Mouse (Mus musculus) ZHBTc4 (cell line): ENCODE measurements around the gene Aunip.
"Not testable (repeated sequence)": the region's sequence is repeated elsewhere in the genome, so short reads cannot be mapped to it uniquely, and the experiment has no call there.

ENCODE experiments used
- DNase-seq: peaks from one replicate; pipeline ENCODE4 v3.0.0-alpha.2; 2011; ENCODE audit warnings: low read depth, low spot score

Aunip gene

DNA sequence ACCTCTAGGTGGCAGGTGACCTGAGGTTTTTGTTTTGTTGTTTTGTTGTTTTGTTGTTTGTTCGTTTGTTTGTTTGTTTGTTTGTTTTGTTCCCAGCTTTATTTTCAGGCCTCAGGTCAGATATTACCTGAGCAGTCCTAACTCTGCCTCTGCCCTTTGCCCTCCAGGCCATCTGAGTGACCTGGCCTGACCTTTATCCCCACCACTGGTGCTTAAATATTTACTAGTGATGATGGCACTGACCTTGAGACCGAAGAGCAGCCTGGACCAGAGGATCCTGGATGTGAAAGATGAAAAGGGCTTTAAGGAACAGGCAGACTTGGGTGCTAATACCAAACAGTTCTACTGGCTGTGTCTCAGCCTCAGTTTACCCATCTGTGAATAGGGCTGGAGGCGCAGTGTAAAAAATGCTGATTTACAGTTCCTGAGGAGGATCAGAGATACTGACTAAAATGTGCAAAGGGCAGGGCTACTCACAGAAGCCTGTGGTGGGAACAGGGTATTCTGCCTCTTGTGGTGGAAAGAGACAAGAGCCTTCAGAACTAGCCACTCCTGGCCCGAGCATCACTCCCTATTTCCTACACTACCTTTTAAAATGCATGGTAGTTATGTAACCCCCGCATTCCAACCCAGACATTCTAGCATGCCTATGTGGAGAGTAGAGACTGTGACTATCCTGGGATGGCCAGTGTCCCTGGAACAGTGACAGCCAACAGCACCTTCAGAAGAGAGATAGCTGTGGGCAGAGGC, 25.5 kb upstream of the Aunip start:
- DNase-seq: peak; percentile 55

DNA sequence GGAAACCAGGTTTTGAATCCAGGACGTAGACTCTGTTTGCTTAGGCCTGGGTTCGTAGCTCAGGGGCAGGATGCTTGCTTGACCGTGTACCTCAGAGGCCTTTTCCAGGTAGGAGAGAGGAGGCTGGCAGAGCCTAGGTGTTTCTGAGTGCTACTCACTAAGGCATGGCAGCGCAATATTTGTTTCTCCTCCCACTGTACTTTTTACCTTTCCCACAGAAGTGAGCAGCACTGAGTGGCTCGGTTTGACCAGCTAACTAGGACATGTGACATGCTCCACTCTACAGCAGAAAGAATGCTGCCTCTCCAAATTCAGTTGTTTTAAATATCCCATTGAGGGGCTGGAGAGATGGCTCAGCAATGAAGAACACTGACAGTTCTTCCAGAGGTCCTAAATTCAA, 22.6 kb upstream of the Aunip start:
- DNase-seq: no peak

DNA sequence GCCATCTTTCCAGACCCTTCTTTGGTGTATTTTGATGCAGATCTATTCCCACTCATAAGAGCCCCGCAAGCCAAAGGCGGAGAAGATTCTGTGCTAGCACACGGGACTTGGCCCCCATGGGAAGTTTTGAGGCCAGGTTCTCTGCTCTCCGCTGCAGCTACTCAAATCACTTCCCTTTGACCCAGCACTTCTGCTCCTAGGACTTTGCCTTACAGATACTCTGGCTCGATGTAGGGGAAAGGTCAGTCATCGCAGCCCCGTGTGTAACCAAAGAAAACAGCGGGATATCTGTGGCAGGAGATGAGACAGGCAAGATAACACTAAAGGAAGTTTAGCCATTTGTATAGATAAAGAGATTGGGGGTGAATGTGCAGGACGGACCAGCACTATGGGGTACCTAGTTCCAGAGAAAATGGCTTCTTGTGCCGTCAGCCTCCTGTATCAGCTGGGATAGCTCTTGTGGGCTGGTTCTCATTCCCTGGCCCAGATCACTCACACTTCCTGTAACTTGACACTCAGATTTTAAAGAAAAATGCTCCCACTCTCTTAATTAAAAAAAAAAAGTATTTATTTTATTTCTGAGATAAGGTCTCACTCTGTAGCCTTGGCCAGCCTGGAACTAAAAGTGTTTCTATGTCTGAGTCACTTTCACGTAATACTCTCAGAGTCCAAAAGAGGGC, 20.7 kb upstream of the Aunip start:
- no peak for DNase-seq

DNA sequence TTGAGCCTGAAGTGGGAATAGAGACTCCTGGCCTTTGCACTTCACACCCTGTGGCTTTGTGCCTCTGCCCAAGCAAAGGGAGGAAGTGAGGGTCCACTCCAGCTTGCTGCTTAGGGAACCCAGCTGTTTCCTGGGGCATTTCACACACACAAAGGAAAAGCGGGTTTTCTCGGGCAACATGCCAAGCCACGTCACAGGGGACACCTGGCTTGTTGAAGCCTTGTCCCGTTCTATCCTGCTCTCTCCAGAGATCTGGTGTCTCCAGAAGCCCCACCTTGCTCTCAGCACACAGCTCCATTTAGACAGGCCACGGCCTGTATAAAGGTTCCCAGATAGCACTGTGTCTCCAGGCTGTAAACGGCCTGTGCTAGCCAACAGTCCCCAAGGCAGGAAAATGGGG, 19.1 kb upstream of the Aunip start:
- no peak for DNase-seq

DNA sequence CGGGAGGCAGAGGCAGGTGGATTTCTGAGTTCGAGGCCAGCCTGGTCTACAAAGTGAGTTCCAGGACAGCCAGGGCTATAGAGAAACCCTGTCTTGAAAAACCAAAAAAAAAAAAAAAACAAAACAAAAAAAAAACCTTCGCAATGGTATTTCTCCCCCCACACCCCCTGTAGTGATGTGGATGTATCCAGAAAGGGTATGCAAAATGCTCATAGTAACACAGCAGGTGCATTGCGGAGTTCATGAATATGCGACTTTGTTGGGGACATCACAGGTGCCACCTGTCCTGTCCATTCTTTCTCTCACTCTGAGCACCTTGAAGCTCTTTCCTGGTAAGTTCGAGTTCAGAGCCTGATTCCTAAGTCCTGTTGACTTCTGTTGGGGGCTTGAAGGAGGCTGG, 16.6 kb upstream of the Aunip start:
- DNase-seq: not testable (repeated sequence)

DNA sequence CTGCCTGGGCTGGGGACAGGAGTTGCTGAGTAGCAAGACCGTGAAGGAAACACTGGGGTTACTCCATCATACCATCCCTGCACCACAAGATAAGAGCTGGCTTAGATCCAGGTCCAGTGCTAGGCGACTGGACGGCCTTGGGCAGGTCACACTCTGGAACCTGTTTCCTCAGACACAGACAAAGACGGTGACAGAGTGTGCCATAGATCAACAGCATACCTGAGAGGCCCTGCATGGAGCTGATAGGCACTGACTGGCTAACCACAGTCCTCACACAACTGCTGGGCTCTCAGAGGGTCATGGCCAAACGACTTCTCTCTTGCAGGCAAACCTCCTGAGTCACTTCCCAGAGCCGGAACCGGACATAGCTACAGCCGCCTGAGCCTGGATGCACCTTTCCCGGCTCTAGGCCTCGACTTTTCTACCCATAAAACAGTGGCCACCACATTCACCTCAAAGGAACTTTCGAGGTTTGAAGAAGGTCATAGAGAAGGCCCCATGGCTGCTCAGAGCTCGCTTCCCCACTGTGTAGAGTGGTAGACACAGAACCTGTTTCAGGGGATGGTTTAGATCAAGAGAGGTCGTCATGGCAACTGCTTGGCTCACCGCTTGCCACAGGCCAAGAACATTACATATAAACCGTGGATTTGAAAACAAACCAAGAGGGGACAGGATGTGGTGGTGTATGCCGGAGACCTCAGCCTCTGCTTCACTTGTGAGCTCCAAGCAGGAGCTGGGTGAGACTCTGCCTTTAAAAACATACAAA, 15.8 kb upstream of the Aunip start:
- DNase-seq: no peak

DNA sequence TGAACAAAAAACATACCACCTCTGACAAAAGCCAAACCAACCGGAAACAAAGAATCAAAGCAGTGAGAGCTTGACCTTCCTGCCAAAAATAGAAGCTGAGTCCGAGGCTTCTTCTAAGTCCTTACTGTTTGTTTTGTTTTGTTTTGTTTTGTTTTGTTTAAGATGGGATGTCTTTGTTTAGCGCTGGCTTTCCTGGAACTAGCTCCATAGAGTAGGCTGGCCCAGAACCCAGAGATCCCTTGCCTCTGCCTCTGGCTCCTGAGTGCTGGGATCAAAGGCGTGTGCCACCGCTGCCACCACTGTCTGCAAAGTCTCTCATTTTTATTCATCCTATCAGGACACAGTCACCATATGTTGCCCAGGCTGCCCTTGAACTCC, 15.3 kb upstream of the Aunip start:
- no peak for DNase-seq

DNA sequence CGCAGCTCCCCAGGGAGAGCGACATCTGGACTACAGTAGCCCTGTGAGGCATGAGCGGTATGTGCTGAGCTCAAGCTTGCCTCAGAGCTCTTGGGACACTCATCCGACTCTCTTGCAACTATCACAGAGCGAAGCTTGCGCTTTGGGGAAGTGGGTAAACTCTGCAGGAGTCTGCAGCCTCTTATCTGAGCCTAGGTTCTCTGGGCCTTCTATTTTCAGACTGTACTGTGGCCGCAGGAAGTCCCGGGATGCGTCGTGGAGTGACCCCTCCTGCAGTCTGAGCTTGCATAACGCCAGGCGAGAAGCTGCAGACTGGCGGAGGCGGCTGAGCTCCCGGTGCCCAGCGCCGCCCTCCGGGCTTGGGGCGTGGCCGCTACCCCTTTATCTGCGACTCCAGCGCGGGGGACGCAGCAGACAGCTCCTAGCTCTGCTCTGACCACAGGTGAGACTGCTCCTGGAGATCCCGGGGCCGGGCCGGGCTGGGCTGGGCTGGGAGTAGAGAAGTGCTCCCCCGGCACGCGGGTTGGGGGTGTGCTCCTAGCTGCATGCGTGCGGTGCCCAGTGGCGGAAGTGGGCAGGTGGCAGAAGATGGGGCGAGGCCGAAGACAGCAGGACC, 14.1 kb upstream of the Aunip start, which contains the start of gene Paqr7:
Paqr7 (plus strand) TSS at position 103 of the 616 bp plus-strand sequence.
- DNase-seq: no peak

DNA sequence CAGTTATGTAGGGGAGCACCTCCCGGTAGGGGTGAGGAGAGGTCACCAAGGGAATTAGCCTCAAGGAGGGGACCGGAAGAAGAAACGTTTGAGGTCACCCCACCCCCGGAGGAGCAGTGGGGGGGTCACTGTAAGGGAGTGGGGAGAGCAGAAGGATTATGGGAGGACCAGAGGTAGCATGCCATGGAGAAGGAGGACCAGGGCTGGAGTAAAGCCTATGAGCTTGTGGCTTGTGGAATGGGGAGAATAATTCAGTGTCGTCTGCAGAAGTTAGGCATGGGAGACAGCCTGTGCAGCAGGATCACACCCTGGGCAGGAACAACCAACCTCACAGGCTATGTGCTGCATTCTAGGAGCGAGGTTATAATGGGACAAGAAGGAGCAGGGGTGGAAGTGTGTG, 13.6 kb upstream of the Aunip start:
- no peak for DNase-seq

DNA sequence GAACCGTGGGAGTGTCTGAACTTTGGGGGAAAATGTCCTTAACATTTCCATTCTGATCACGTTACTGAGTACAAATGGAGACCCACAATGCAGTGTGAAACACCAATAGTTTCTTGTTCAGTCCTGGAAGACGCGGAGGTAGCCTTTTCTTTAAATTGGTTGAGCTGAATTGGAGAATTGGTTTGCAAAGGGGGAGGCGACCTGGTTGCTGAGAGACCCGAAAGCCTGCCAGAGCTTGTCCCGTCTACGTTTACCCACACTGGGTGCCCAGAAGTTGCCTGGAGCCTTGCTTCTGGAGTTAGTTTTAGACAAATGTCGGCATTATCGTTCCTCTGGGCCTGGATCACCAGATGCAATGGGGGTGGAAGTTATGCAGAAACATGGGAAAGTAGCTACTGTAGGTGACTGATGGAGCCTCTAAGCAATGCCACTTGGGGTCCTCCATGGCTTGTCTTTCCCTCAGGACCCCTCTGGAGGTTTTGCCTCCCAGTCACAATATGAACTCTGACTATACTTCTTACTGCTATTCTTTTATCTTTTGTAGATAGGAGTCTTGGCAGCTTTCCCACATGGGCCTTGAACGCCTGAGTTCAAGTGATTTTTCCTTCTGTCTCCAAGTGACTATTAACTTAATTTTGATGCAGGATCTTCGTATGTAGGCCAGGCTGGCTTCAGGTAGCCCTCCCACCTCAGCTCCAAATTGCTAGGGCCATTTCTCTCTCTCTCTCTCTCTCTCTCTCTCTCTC, 12.6 kb upstream of the Aunip start:
- DNase-seq: no peak

DNA sequence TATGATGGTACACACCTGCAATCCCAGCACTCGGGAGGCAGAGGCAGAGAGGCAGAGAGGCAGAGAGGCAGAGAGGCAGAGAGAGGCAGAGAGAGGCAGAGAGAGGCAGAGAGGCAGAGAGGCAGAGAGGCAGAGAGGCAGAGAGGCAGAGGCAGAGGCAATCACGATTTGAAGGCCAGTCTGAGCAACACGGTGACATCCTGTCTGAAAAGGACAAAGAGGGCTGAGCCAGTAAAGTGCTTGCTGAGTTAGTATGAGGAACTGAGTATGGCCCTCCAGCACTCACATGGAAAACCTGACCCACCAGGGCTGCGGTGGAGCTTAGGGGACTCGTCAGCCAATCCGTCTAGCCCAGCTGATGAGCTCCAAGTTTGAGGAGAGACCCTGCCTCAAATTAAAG, 11.8 kb upstream of the Aunip start:
- not testable (repeated sequence) for DNase-seq

DNA sequence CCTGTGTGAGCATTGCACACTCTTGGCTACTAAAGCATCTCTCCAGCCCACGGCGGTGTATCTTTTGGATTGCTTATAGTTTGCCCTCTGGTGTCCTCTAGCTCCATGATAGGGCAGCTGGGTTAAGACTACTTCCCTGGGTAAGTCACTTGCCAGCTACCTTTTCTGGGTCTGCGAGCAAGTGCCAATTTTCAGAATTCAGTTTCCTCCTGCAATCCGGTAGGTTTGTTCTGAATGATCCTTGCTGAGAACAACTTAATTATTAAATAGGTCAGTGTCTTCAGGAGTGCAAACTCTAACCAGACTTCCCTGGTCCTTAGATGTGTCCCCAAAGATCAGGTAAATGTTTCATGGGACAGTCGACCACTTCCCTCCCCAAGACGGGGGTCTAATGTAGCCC, 9.7 kb upstream of the Aunip start:
- no peak for DNase-seq

DNA sequence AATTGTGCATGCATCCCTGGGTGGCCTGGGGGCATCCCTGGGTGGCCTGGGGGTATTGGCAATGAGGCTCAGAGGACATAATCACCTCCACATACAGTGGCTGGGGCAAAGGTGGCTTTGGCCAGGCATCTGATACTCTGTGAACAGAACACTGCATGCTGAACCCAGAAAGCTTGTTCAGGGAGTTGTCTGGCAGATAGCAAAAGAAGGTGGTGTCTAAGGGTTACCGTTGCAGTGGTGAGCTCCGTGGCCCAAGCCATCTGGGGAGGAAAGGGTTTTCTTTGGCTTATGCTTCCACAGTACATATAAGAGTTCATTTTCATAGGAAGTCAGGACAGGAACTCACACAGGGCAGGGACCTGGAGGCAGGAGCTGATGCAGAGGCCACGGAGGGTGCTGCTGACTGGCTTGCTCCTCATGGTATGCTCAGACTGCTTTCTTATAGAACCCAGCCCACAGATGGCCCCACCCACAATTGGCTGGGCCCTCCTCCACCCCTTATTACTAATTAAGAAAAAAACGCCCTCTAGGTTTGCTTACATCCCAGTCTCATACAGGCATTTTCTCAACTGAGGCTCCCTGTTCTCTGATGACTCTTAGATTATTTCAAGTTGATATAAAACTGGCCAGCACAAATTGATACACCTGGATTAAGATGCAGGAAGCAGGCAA, 7.0 kb upstream of the Aunip start:
- no peak for DNase-seq

DNA sequence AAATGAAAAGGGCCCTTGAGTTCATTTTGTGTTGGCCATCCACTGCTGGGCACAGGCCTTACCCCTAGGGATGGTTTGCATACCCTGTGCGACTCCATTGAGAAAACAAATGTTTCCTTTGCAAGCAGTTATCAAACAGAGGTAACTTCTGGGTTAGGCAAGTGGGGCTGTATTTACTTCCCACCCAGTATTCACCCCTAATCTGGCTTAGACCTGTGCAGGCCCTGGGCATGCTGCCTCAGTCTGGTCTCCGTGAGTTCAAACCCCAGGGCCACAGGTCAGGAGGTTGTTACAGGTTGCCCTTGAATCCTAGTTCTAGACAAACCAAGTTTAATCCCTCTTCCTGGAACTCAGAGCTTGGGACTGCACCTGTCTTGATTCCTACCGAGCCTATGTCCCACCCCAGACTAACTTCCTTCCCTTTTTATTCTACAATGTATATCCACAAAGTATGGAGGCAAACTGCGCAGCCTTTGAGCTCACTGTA, 5.5 kb upstream of the Aunip start:
- no peak for DNase-seq

DNA sequence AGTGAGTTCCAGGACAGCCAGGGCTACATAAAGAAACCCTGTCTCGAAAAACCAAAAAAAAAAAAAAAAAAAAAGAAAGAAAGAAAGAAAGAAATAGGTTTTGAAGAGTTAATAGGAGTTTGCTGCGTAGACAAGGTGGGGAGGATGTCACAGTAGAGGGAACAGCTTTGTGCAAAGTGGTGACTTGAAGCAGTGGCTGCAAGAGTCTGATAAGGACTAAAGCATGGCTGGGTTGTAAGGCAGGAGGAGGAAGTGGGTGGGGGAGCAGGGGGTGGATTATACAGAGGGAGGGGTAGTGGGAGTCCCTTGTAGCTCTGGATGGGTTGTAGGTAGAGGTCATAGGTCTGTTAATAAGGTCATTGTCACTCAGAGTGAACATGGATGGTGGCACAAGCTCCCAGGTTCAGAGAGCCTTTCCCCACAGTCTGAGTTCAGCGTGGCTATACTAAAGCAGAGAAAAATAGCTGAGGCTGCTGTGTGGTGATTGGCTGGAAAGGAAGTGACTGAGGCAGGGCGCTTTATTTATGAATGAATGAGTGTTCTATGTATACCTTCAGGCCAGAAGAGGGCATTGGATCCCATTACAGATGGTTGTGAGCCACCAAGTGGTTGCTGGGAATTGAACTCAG, 4.7 kb upstream of the Aunip start:
- no peak for DNase-seq

DNA sequence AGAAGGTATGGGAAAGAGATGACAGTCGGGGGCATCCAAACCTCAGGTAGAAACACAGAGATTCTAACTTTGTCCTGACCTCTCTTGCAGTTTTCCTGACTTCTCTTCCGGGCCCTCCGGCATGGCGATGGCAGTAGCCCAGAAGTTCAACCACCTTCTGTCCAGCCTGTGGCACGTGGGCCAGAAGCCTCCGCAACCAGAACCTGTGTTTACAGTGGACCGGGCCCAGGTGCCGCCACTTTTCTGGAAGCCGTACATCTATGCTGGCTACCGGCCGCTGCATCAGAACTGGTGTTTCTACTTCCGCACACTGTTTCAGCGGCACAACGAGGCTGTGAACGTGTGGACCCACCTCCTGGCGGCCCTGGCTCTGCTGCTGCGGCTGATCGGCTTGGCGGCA, 4.1 kb upstream of the Aunip start:
- no peak for DNase-seq

DNA sequence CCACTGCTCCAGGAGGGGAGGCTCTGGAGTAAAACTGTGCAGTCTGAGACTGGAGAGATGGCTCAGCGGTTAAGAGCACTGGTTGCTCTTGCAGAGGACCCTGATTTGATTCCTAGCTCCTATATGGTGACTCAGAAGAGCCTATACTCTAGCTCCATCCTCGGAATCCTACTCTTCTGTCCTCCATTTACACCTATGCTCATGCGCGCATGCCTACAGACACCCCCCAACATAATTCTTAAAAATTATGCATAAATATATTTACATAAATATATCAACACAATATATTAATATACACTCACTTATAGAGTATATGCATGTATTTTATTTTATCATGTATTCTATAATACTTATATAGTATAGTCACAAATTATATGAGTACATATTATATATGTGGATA, 403 bp upstream of the Aunip start:
- no peak for DNase-seq

DNA sequence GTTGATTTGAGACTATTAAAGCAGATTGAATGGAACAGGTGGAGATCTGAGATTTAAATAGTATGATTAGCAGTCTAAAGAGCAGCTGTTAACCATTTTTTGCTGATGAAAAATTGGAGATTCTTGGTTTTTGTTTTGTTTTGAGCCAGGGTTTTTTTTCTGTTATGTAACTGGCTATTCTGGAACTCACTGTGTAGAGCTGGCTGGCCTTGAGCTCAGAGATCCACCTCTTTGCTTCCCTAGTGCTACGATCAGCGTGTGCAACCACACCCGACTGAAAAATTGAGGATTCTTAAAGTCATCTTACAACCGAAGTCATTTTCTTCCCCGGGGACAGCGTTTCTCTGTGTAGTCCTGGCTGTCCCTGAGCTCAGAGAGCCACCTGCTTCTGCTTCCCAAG, 931 bp downstream of the Aunip start:
- no peak for DNase-seq

DNA sequence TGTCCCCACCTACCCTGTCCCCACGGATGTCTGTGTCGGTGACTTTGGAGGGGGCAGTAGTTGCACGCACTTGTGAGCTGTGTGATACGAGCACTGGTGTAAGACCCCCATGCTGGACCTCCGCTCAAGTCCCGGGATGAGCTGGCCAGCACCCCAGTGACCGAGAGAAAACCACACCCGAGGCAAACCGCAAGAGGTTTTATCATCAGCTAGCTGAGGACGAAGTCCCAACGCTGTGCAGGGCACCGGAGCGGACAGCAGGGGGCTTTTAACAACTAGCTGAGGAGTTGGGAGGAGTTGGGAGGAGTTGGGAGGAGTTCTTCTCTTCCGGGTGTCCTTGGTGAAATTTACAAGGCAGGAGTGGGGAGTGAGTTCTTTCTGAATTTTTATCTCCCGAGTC, 2.0 kb downstream of the Aunip start:
- peak; percentile 68 for DNase-seq

DNA sequence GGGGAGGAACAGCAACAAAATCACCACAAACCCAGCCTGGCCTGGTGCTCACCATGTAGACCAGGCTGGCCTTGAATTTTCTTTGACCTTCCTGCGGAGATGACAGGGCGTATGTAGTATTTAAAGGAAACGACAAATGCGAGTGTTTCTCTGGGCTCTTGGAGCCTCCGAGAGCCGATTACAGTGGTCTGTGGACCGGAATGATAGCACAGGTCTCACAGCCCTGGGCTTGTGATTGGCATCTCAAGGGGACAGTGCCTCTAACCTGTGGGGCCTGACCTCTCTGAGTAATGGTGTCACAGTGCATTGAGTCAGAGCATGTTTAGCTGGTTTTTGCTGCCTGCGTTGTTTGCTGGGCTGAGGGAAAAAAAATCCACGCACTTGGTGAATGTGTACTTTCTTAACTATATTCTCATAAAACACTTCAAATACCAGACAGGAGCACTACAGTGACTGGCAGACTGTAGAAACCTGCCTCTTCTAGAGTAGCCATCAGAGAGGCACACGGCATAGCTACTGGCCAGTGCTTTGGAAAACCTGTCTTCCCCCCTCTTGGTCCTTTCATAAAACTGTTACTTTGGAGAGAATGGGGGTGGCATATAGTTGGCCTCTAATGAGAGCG, 3.6 kb downstream of the Aunip start:
- DNase-seq: no peak
